Mouse (Mus musculus): ENCODE data around the gene Ipo4.

- TF ChIP-seq CTCF (IDR thresholded peaks at IDR 0.05; ENCODE audit: borderline replicate concordance, insufficient read depth, low read depth, low read length) (peak; percentile 57), POLR2A (IDR thresholded peaks at IDR 0.05; ENCODE audit: borderline replicate concordance, insufficient read depth, low read length) (peak; percentile 55; the same call in 1 of the 2 replicates)
Observed at GRCm38 (mm10) chr14:55659960-55660573, 24.3 kb upstream of the Ipo4 start, which contains the start of gene Mdp1.
